Mouse (Mus musculus): Measurements from ENCODE around the gene Ccdc181. TPM values are rescaled to one million over a fixed set of nuclear protein-coding genes. Genes with fewer than 3 reads are reported as not detected.

Ccdc181 gene
- polyA plus RNA-seq, 1 experiment: 3.2 TPM

DNA sequence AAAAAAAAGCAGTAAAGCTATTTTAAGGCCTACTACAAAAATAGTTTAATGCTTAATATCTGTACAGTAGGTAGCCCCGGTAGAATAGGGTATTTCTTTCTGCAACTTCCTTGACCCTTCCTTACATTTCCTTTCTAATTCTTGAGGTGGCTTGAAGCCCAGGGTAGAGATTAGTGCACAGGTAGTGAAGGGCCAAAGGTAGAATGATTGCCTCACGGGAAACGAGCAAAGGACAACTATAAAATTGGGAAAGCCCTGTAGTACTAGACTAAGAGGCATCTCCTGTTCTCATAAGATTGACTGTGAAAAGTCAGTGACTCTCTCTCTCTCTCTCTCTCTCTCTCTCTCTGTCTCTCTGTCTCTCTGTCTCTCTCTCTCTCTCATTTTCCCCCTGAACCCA is 60.0 kb downstream of the Ccdc181 start:
- DNase-seq (ENCODE audit: low read depth): no peak

DNA sequence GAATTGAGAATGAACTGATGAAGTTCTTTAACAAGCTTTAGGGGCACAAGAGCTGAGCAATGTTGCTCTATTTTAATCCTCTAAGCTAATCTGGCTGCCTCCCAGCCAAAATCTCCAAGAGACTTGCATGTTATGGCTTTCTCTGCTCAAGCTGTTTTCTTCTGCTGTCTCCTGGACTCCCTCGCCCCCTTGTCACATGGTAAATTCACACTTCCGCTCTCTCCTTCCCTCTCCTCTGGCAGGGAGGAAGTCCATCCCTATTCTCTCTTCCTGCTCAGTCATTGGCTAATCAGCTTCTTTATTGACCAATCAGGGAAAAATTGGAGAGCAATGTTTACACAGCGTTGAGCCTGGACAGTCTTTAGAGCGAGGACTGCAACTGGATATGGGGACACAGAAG is 60.5 kb downstream of the Ccdc181 start:
- no peak for DNase-seq (ENCODE audit: low read depth)

Other genes starting within 250 kb of the Ccdc181 start
- 0.16 TPM in 1 of 2 replicates, not detected in the other for gene Sele, start 227.4 kb upstream of the Ccdc181 start, polyA plus RNA-seq (2012; rRNA removed)
- 0.49 and 0.89 TPM in 2 replicates for gene Sell, start 213.6 kb upstream of the Ccdc181 start, polyA plus RNA-seq (2012; rRNA removed)
- 4.1 and 7.2 TPM in 2 replicates for gene Selp, start 160.3 kb upstream of the Ccdc181 start, polyA plus RNA-seq (2012; rRNA removed)
- gene F5, start 123.7 kb upstream of the Ccdc181 start, polyA plus RNA-seq (2012; rRNA removed): 1.1 and 1.2 TPM in 2 replicates
- 15.6 and 17.7 TPM in 2 replicates for gene Slc19a2, start 26.5 kb upstream of the Ccdc181 start, polyA plus RNA-seq (2012; rRNA removed)
- gene Nme7, start 28.5 kb downstream of the Ccdc181 start, polyA plus RNA-seq (2012; rRNA removed): 9.1 and 9.6 TPM in 2 replicates
- 8.0 and 8.7 TPM in 2 replicates for gene Blzf1, start 31.9 kb downstream of the Ccdc181 start, polyA plus RNA-seq (2012; rRNA removed)
- 35.2 and 52.1 TPM in 2 replicates for gene Atp1b1, start 182.8 kb downstream of the Ccdc181 start, polyA plus RNA-seq (2012; rRNA removed)

Measured in gonadal fat pad, adult 2 months (tissue).